Mouse (Mus musculus) right cerebral cortex, adult 18-20 months (tissue): ENCODE measurements around the gene Fam102a.

Source experiments
- DNase-seq: peaks from one replicate; pipeline ENCODE4 v3.0.0; 2022; ENCODE audit warnings: mixed read lengths

Fam102a gene

GRCm38 (mm10) chr2:32610610-32611229, 75.6 kb downstream of the Fam102a start:
- DNase-seq: no peak

GRCm38 (mm10) chr2:32612274-32612673, 77.1 kb downstream of the Fam102a start:
- DNase-seq: no peak

GRCm38 (mm10) chr2:32617109-32617508, 82.0 kb downstream of the Fam102a start:
- DNase-seq: no peak

- no peak for DNase-seq
Measured at GRCm38 (mm10) chr2:32617601-32618000, 82.5 kb downstream of the Fam102a start.

DNA sequence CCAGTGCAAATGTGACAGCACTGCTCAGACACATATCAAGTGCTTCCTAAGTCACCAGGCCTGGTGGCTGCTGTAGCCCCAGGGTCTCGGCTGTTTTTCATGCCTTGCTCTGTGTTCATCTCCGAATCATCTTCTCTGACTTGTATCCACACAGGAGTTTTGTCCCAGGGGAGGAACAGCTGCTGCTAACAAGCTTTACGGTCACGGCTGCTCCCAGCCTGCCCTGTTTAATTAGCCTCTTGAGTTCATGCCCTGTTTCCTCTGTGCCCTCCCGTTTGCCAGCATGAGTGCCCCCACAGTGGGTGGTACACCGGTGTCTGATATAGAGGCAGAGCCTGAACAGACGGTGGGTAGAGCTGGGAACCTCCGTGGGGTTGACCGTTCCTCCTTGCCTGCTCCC, 82.9 kb downstream of the Fam102a start:
- no peak for DNase-seq
